Mouse (Mus musculus) CH12.LX (cell line): Measurements from ENCODE around the gene Ifit1bl1. TPM values are rescaled to one million over a fixed set of nuclear protein-coding genes. Genes with fewer than 3 reads are reported as not detected.

ENCODE experiments used
- DNase-seq: peaks from one replicate; pipeline ENCODE4 v3.0.0-alpha.2; 2013; ENCODE audit errors: extremely low read depth
- H3K27ac ChIP-seq: 2 replicates; pipeline ENCODE4 v1.5.1; 2012; ENCODE audit warnings: low read depth, mild to moderate bottlenecking, control low read depth, moderate library complexity; ENCODE audit not compliant: insufficient read depth
- H3K27me3 ChIP-seq: replicated peaks from 2 replicates; pipeline ENCODE3; 2012; ENCODE audit warnings: inconsistent platforms
- H3K36me3 ChIP-seq, 2 experiments: replicated peaks in 1 of 2; 2 replicates each; pipeline versions ENCODE3 to v1.6.1; 2012; ENCODE audit warnings: inconsistent platforms in 1 of 2, low read length in 1 of 2, mild to moderate bottlenecking in 1 of 2, mixed read lengths in 1 of 2, moderate library complexity in 1 of 2; ENCODE audit not compliant: control insufficient read depth in 1 of 2, insufficient read depth in 1 of 2
- H3K4me1 ChIP-seq, 2 experiments: 2 replicates each; pipeline ENCODE4 v1.6.1; 2012; ENCODE audit warnings: inconsistent platforms in 1 of 2, moderate library complexity in 1 of 2; ENCODE audit not compliant: insufficient read depth in 2 of 2, control insufficient read depth in 1 of 2
- H3K4me2 ChIP-seq: 2 replicates; pipeline ENCODE4 v1.6.1; 2012; ENCODE audit warnings: low read depth, mild to moderate bottlenecking, control low read depth; ENCODE audit not compliant: poor library complexity, insufficient read depth, severe bottlenecking
- H3K4me3 ChIP-seq, 3 experiments: fragments of 150-350 bp in 1 of 3; sonication (generic) in 1 of 3; replicated peaks in 1 of 3; 2 replicates each; pipeline versions ENCODE3 to v1.5.1; 2011 to 2012; ENCODE audit warnings: low read depth in 2 of 3, low read length in 2 of 3, mild to moderate bottlenecking in 2 of 3, moderate library complexity in 2 of 3, control low read depth in 1 of 3, improper control_type of control experiment in 1 of 3, inconsistent platforms in 1 of 3, mixed read lengths in 1 of 3; ENCODE audit not compliant: poor library complexity in 1 of 3
- H3K79me2 ChIP-seq: replicated peaks from 2 replicates; pipeline ENCODE4 v1.6.1; 2012; ENCODE audit warnings: mild to moderate bottlenecking, moderate library complexity; ENCODE audit not compliant: control insufficient read depth, poor library complexity, insufficient read depth, severe bottlenecking; ENCODE audit errors: extremely low read depth
- H3K9ac ChIP-seq: 2 replicates; pipeline ENCODE4 v1.6.1; 2012; ENCODE audit warnings: low read depth, mild to moderate bottlenecking, control low read depth, moderate library complexity; ENCODE audit not compliant: insufficient read depth
- H3K9me3 ChIP-seq: replicated peaks from 2 replicates; pipeline ENCODE3; 2012; ENCODE audit warnings: low read length, inconsistent platforms, mixed read lengths
- CHD2 ChIP-seq: IDR thresholded peaks from 2 replicates; pipeline ENCODE4 v1.6.1; 2011; ENCODE audit warnings: low read length, improper control_type of control experiment
- CTCF ChIP-seq, 2 experiments: IDR thresholded peaks in 1 of 2; conservative IDR thresholded peaks in 1 of 2; 2 replicates each; pipeline ENCODE4 v1.5.1; 2011 to 2012; ENCODE audit warnings: low read depth in 2 of 2, low read length in 2 of 2, improper control_type of control experiment in 1 of 2, inconsistent platforms in 1 of 2, mild to moderate bottlenecking in 1 of 2, moderate library complexity in 1 of 2
- E2F4 ChIP-seq: IDR thresholded peaks from 2 replicates; pipeline ENCODE4 v1.6.1; 2011; ENCODE audit warnings: low read depth, low read length, improper control_type of control experiment; ENCODE audit not compliant: insufficient replicate concordance
- ELF1 ChIP-seq: IDR thresholded peaks from 2 replicates; pipeline ENCODE4 v1.6.1; 2014; ENCODE audit warnings: low read depth, mild to moderate bottlenecking, inconsistent platforms, low read length, improper control_type of control experiment
- EP300 ChIP-seq: IDR thresholded peaks from 2 replicates; pipeline ENCODE4 v1.6.1; 2011; ENCODE audit warnings: low read length, improper control_type of control experiment
- IRF4 ChIP-seq: IDR thresholded peaks from 2 replicates; pipeline ENCODE4 v1.6.1; 2014; ENCODE audit warnings: low read depth, mild to moderate bottlenecking, inconsistent platforms, low read length, improper control_type of control experiment
- KAT2A ChIP-seq: IDR thresholded peaks from 2 replicates; pipeline ENCODE4 v1.6.1; 2012; ENCODE audit warnings: low read length, improper control_type of control experiment, inconsistent platforms; ENCODE audit not compliant: insufficient replicate concordance
- MAFK ChIP-seq: IDR thresholded peaks from 2 replicates; pipeline ENCODE4 v1.6.1; 2011; ENCODE audit warnings: low read length, improper control_type of control experiment; ENCODE audit not compliant: insufficient replicate concordance
- MAZ ChIP-seq: IDR thresholded peaks from 2 replicates; pipeline ENCODE4 v1.6.1; 2012; ENCODE audit warnings: low read depth, mild to moderate bottlenecking, inconsistent platforms, low read length, improper control_type of control experiment, moderate library complexity
- MEF2A ChIP-seq: IDR thresholded peaks from 2 replicates; pipeline ENCODE4 v1.6.1; 2014; ENCODE audit warnings: low read depth, mild to moderate bottlenecking, inconsistent platforms, low read length, improper control_type of control experiment, borderline replicate concordance
- MXI1 ChIP-seq: IDR thresholded peaks from 2 replicates; pipeline ENCODE4 v1.6.1; 2011; ENCODE audit warnings: mild to moderate bottlenecking, low read depth, low read length, improper control_type of control experiment
- PAX5 ChIP-seq: IDR thresholded peaks from 2 replicates; pipeline ENCODE4 v1.6.1; 2012; ENCODE audit warnings: low read length, inconsistent platforms, mixed read lengths
- RAD21 ChIP-seq: IDR thresholded peaks from 2 replicates; pipeline ENCODE4 v1.6.1; 2011; ENCODE audit warnings: low read depth, mild to moderate bottlenecking, low read length, improper control_type of control experiment, moderate library complexity
- SIN3A ChIP-seq: IDR thresholded peaks from 2 replicates; pipeline ENCODE4 v1.6.1; 2012; ENCODE audit warnings: low read length, improper control_type of control experiment, inconsistent platforms
- SMC3 ChIP-seq: IDR thresholded peaks from 2 replicates; pipeline ENCODE4 v1.6.1; 2011; ENCODE audit warnings: low read depth, low read length, improper control_type of control experiment
- USF1 ChIP-seq: IDR thresholded peaks from 2 replicates; pipeline ENCODE4 v1.6.1; 2014; ENCODE audit warnings: low read depth, mild to moderate bottlenecking, inconsistent platforms, low read length, improper control_type of control experiment
- ZC3H11A ChIP-seq: IDR thresholded peaks from 2 replicates; pipeline ENCODE4 v1.6.1; 2012; ENCODE audit warnings: low read depth, mild to moderate bottlenecking, inconsistent platforms, low read length, improper control_type of control experiment
- ZKSCAN1 ChIP-seq: IDR thresholded peaks from 2 replicates; pipeline ENCODE4 v1.6.1; 2012; ENCODE audit warnings: low read depth, inconsistent platforms, low read length, improper control_type of control experiment, borderline replicate concordance
- ZNF384 ChIP-seq: IDR thresholded peaks from 2 replicates; pipeline ENCODE4 v1.6.1; 2012; ENCODE audit warnings: low read depth, low read length, improper control_type of control experiment, inconsistent platforms
- dilution Hi-C: fragments of 300-500 bp; cut with MboI; formaldehyde crosslinking; loops from 2 replicates; pipeline ENCODE4 v1.14.3; 2020; ENCODE audit warnings: low sequenced_read_pairs; ENCODE audit not compliant: extremely low pct_unique_long_range_greater_than_20kb, extremely low pct_ligation_motif_present
- in situ Hi-C: fragments of 300-500 bp; cut with MboI; formaldehyde crosslinking; loops from 3 replicates; pipeline ENCODE4 v1.14.3; 2019; ENCODE audit warnings: low sequenced_read_pairs, low pct_ligation_motif_present, low pct_unique_long_range_greater_than_20kb, mixed read lengths
- polyA plus RNA-seq: library from polyadenylated mRNA; unstranded; fragments of >175 nt; gene quantifications from 2 replicates; pipeline ENCODE4 v1.2.1, GENCODE M21; 2012; ENCODE audit warnings: low read depth; ENCODE audit not compliant: insufficient read length
- total RNA-seq, 2 experiments: library from RNA; depleted of rRNA; stranded (reverse); fragments of 300-350 nt in 1 of 2; fragments of >200 nt in 1 of 2; gene quantifications; 2 replicates each; pipeline ENCODE4 v1.2.3; 2012 to 2014

Gene Ifit1bl1
- total and polyA plus RNA-seq, 3 experiments, result 0.09 to 0.26 TPM; not detected in 1

DNA sequence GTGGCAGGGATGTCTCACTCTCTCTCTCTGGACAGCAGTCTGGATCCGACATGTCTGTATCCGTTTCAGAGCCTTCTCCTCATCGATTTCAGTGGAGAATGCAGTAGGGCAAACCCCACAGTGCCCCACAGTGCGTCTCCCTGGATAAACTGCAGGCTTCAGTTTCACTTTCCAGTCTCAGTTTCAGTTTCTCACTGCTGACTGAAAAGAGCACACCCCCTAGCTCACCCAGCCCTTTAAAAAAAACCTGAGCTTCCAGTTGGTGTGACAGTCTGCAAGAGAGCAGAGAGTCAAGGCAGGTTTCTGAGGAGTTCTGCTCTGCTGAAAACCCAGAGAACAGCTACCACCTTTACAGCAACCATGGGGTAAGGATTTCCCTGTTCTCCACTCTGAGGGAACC, 38.9 kb upstream of the Ifit1bl1 start, which contains the start of the genes Ifit1bl2 and Ifit1 (continued):
- TF ChIP-seq ZC3H11A (no peak), IRF4 (peak; percentile 97)

DNA sequence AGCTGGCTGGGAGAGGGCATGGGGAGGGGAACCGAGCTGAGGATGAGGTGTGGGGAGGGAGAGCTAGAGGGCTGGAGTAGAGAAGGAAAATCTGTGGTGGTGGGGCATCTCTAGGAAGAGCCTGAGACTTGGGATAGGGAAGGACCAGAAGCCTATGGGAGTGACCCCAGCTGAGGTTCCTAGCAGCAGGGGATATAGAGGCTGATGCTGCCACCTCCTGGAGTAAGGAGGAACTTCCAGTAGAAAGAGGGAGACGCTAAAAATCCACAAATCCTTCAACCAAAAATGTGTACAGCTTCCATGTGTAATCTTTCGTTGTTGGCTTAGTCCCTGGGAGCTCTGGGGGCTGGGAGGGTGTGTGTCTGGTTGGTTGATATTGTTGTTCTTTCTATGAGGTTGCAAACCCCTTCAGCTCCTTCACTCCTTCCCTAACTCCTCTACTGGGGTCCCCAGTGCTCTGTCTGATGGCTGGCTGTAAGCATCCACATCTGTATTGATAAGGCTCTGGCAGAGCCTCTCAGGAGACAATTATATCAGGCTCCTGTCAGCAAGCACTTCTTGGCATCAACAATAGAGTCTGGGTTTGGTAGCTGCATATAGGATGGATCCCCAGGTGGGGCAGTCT, 35.3 kb upstream of the Ifit1bl1 start:
- Histone ChIP-seq H3K27ac (no peak overlapping the region), H3K9me3 (no peaks in the 10 kb centered on the region), H3K4me3 (no peak overlapping the region), H3K4me2 (no peak overlapping the region), H3K4me1 (peaks cover 4 to 26% of the 10 kb centered on the region in 2 experiments; a peak in 3 of 4 replicates), H3K27me3 (no peaks in the 10 kb centered on the region), H3K79me2 (no peaks in the 10 kb centered on the region), H3K9ac (no peak overlapping the region), H3K36me3 (no peaks in the 10 kb centered on the region)
- peak; percentile 46 for DNase-seq
- in situ Hi-C loops, result no loop called here
- no peak for TF ChIP-seq SIN3A
- no peak for TF ChIP-seq PAX5
- no peak for TF ChIP-seq CHD2
- no peak for TF ChIP-seq E2F4
- TF ChIP-seq RAD21, result peak; percentile 86
- TF ChIP-seq MEF2A, result peak; percentile 19; the same call in 1 of the 2 replicates
- TF ChIP-seq MXI1, result no peak
- TF ChIP-seq EP300, result no peak
- TF ChIP-seq ZKSCAN1, result no peak
- TF ChIP-seq MAFK, result no peak
- TF ChIP-seq CTCF (conservative IDR thresholded peaks at IDR 0.05 in 1 of 2, IDR thresholded peaks at IDR 0.05 in 1 of 2; ENCODE audit: low read depth in 2 of 2, low read length in 2 of 2), result peak; percentile 64 to 83
- TF ChIP-seq SMC3, result peak; percentile 83
- TF ChIP-seq KAT2A, result no peak
- no peak for TF ChIP-seq USF1
- no peak for TF ChIP-seq MAZ
- TF ChIP-seq ZNF384, result no peak
- peak; percentile 24; the same call in 1 of the 2 replicates for TF ChIP-seq ZC3H11A
- dilution Hi-C loops, result no loop called here

DNA sequence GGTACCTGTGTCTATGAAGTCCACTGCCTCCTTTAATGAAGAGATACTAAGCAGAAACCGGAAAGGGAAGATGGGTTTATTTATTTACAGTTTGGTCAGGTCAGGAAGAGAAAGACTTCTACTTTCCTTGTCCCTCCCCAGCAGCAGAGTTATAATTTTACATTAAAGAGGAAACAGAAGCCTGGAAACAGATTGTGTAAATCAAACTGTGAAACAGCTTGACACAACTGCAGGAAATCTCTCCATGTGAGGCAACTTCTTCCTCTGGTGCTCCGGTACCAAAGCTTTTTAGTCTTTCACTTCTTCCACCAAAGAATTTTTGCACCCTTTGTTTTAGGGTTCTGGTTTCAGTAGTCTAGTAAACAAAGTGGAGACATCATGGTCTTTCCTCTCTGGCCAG, 31.7 kb upstream of the Ifit1bl1 start:
- no peaks in the 10 kb centered on the region for H3K79me2 ChIP-seq
- TF ChIP-seq KAT2A (no peak), CTCF (conservative IDR thresholded peaks at IDR 0.05 in 1 of 2, IDR thresholded peaks at IDR 0.05 in 1 of 2; ENCODE audit: low read depth in 2 of 2, low read length in 2 of 2) (no peak), ZNF384 (no peak), ELF1 (no peak)
- H3K27ac ChIP-seq, result no peak overlapping the region
- H3K4me3 ChIP-seq, result no peak overlapping the region
- H3K4me2 ChIP-seq, result no peak overlapping the region
- H3K9me3 ChIP-seq, result no peaks in the 10 kb centered on the region
- H3K9ac ChIP-seq, result no peak overlapping the region
- no peaks in the 10 kb centered on the region for H3K4me1 ChIP-seq
- no peak for DNase-seq
- H3K27me3 ChIP-seq, result no peaks in the 10 kb centered on the region
- no peaks in the 10 kb centered on the region for H3K36me3 ChIP-seq
- in situ Hi-C loops (no loop called here), dilution Hi-C loops (no loop called here)
